Mouse (Mus musculus): ENCODE data around the gene Snx29. TPM values are rescaled to one million over a fixed set of nuclear protein-coding genes. Genes with fewer than 3 reads are reported as not detected.
"Not testable (repeated sequence)": the region's sequence is repeated elsewhere in the genome, so short reads cannot be mapped to it uniquely, and the experiment has no call there.

The Snx29 gene
- total RNA-seq, 2 experiments from 2014 or later: 12.2 to 16.3 TPM

GRCm38 (mm10) chr16:11359173-11359572 is 36.5 kb downstream of the Snx29 start:
- no peak for DNase-seq
- intact Hi-C loops (cut with DNase I): no loop called here

- intact Hi-C loops (cut with DNase I): no loop called here
- no peak for DNase-seq
These were observed 37.2 kb downstream of the Snx29 start for GRCm38 (mm10) chr16:11359919-11360318.

- intact Hi-C loops (cut with DNase I); DNase-seq: not testable (repeated sequence)
These were observed 37.9 kb downstream of the Snx29 start for GRCm38 (mm10) chr16:11360576-11360975.

GRCm38 (mm10) chr16:11365626-11366025 is 42.9 kb downstream of the Snx29 start:
- intact Hi-C loops (cut with DNase I): no loop called here
- DNase-seq: no peak

DNA sequence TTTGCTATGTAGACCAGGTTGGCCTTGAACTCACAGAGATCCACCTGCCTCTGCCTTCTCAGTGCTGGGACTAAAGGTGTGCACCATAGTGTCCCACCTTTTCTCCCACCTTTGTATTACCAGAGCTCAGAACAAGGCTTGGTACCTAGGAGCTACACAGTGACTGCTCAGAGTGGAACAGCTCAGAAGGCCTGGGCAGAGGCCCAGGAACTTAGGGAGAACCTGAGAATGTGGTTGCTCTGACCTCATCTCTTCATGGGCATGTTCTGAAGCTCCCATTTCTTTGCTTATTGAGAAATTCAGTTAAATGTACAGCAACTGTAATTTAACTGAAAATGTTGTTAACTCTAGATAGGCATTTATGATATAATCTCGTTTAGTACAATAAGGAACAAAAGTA is 44.1 kb downstream of the Snx29 start:
- no peak for DNase-seq
- intact Hi-C loops (cut with DNase I): no loop called here

DNA sequence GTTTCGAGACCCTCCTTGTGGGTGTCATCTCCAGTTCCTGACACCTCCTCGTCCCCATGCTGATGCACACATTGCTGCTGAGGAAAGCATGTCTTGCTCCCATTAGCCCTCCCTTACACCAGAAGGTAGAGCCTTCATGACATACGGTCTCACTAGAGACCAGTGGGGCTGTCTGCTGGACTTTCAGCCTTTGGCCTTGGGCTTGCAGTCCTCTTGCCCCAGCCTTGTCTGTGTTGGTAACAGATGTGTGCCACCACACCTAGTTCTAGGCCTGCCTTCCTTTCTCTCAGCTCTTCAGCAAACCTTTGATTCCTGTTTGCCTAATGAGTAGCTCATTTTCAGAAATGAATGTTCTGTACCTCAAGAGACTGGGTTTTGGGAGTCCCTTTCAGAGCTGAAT is 45.7 kb downstream of the Snx29 start:
- intact Hi-C loops (cut with DNase I): no loop called here
- no peak for DNase-seq

DNA sequence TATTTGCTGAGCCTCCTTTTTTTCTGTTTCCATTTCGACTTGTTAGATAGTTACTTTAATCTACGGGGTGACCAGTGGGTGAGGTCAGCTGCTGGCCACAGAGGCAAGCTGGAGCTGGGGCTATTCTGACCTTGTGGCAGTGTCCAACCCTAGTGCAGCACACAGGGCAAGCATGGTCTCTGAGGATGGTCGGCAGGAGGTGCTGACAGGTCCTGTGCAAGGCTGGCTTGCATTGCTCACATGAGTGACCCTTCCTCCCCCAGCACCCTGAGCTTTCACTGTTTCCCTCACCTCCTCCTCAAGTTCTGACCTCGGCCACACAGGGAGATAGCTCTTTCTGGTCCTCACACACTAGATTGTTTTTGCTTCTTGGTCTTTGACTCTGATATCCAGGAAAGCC is 46.5 kb downstream of the Snx29 start:
- no peak for DNase-seq
- intact Hi-C loops (cut with DNase I): no loop called here

- DNase-seq: peak in 1 of 2 experiments; percentile 16
- intact Hi-C loops (cut with DNase I): no loop called here
These were observed 46.9 kb downstream of the Snx29 start for GRCm38 (mm10) chr16:11369642-11370041.

GRCm38 (mm10) chr16:11370132-11370544 is 47.4 kb downstream of the Snx29 start:
- intact Hi-C loops (cut with DNase I): no loop called here
- DNase-seq: peak; percentile 36 to 39

GRCm38 (mm10) chr16:11379264-11379663 is 56.6 kb downstream of the Snx29 start:
- no peak for DNase-seq
- intact Hi-C loops (cut with DNase I): no loop called here

DNA sequence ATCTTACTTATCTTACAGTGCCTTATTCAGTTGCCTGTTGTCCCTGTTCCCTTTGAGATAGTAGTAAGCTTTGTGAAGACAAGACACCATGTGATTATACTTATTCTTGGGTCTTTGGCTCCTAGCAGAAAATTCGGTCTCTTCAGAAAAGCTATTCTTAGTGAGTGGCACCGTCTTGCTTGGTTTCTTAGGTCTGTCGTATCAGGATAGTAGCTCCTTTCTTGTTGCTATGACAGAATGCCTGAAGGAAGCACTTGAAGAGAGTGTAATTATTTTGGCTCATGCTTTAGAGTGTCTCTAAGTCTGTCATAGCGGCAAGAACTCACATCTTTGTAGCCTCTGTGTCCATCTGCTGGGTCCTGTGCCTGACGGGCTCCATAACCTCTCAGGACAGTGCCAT is 57.3 kb downstream of the Snx29 start:
- intact Hi-C loops (cut with DNase I): no loop called here
- no peak for DNase-seq

DNA sequence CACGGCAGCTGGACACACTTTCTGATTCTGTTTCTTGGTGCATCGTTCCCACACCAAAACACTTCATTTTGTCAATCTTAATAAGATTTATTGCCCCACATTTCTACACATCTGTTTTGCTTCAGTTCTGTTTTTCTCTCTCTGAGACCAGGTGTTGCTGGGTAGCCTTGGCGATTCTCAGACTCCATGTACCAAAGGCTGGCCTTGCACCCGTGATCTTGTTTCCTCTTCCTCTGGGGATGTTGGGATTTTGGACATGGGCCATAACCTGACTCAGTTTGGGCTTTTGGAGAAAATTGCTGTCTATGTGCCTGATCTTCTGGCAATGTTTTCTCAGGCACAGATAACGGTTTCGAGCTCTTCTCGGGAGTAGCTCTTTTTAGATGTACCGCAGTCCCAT is 58.2 kb downstream of the Snx29 start:
- intact Hi-C loops (cut with DNase I): no loop called here
- DNase-seq: no peak

GRCm38 (mm10) chr16:11384361-11384760 is 61.7 kb downstream of the Snx29 start:
- DNase-seq: peak in 1 of 2 experiments; percentile 17
- intact Hi-C loops (cut with DNase I): no loop called here

GRCm38 (mm10) chr16:11385150-11385549 is 62.4 kb downstream of the Snx29 start:
- intact Hi-C loops (cut with DNase I): no loop called here
- DNase-seq: no peak

- intact Hi-C loops (cut with DNase I): no loop called here
- DNase-seq: peak; percentile 11 to 12
These were observed 63.1 kb downstream of the Snx29 start for GRCm38 (mm10) chr16:11385798-11386197.

DNA sequence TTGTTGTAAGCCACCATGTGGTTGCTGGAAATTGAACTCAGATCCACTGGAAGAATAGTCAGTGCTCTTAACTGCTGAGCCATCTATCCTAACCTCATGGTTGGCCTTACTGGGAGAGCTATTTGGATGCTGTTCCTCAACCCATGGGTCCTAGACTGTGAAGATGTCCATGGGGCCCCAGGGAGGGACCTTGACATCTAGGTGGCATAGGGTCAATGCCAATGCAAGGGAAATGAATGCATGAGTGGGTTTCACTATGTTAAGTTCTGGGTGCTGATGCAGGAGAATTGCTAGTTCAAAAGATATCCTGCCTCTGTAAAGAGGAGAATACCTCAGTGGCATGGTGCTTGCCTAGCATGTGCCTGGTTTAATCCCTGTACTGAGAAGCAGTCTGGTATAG is 63.5 kb downstream of the Snx29 start:
- intact Hi-C loops (cut with DNase I): no loop called here
- no peak for DNase-seq

GRCm38 (mm10) chr16:11388085-11388484 is 65.4 kb downstream of the Snx29 start:
- DNase-seq: no peak
- intact Hi-C loops (cut with DNase I): no loop called here

GRCm38 (mm10) chr16:11389324-11389723 is 66.6 kb downstream of the Snx29 start:
- DNase-seq: no peak

GRCm38 (mm10) chr16:11396570-11396969 is 73.9 kb downstream of the Snx29 start:
- no peak for DNase-seq
- intact Hi-C loops (cut with DNase I): no loop called here

More at GRCm38 (mm10) chr16:11389324-11389723, 66.6 kb downstream of the Snx29 start:
- intact Hi-C loops (cut with DNase I): no loop called here

GRCm38 (mm10) chr16:11399386-11399785 is 76.7 kb downstream of the Snx29 start:
- no peak for DNase-seq
- intact Hi-C loops (cut with DNase I): no loop called here

GRCm38 (mm10) chr16:11399845-11400565 is 77.3 kb downstream of the Snx29 start:
- intact Hi-C loops (cut with DNase I): no loop called here
- DNase-seq: no peak

DNA sequence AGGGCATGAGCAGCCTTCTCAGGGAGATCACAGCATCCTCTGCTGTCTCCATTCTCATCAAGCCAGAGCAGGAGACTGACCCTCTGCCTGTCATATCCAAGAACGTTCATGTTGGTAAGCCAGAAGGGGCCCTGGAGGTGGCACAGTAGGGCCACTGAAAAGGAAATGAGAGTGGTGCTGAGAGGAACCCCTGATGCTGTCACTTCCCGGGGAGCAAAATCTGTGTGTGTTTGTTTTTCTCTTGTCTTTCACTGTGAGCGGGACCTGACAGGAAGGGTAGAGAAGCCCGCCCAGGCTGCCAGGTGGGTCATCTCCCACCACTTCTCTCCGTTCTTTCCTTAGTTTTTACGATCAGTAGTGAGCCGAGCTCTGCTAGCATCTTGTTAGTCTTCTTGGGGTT is 78.2 kb downstream of the Snx29 start:
- intact Hi-C loops (cut with DNase I): no loop called here
- no peak for DNase-seq

GRCm38 (mm10) chr16:11405193-11405592 is 82.5 kb downstream of the Snx29 start:
- no peak for DNase-seq
- intact Hi-C loops (cut with DNase I): no loop called here
